In genomic region chr13:73383585-73383984, GRCm38 (mm10) we compare ENCODE assay signal across 9 mouse cellular contexts. TPM values are rescaled to one million over a fixed set of nuclear protein-coding genes. Genes with fewer than 3 reads are reported as not detected.
A peak's percentile ranks its signal among the peaks of the same experiment; 100 is the strongest.
DNase-seq lines count a peak whose midpoint lies in the region; TF ChIP-seq lines count a peak whose summit lies in the region.
"Had no signal": no experiment of that assay in that cellular context is flagged by ENCODE, and none has a peak within 500 bp of the region (broad histone marks: within the 10 kb centered on the region; RNA-seq: fewer than 3 reads in every experiment).

No protein-coding gene starts in this region.

- no peak overlapping the region for H3K4me3 ChIP-seq in lung, adult 2 months (replicated peaks; ENCODE audit: extremely low read depth, low read depth, low read length)
- H3K4me3 ChIP-seq: erythroblast, embryonic 14.5 days had no signal

- TF ChIP-seq POLR2A in lung, adult 2 months (IDR thresholded peaks at IDR 0.05; ENCODE audit: borderline replicate concordance, extremely low read depth, low read depth, low read length) = no peak

- no peaks in the 10 kb centered on the region for H3K4me1 ChIP-seq in lung, adult 2 months (ENCODE audit: control insufficient read depth, insufficient read depth, low read length)

- TF ChIP-seq CTCF in lung, adult 2 months (IDR thresholded peaks at IDR 0.05; ENCODE audit: insufficient read depth, low read length) = 0 out of 2 replicates have a peak, but pooled peaks have one; percentile 18

- DNase-seq in adrenal gland, postnatal 10 days = peak; percentile 41
- DNase-seq in adrenal gland, adult 8-10 months = no peak
- DNase-seq in layer of hippocampus, adult 9-10 months (ENCODE audit: low spot score) = peak; percentile 18
- no peak for DNase-seq in layer of hippocampus, postnatal 36 days
- DNase-seq in ZHBTc4 (ENCODE audit: low read depth, low spot score) = peak; percentile 75
- peak; percentile 22 for DNase-seq in lung, adult 2 months
- no peak for DNase-seq in Muller cell, postnatal 12 days (ENCODE audit: inconsistent ontology term)
- no peak for DNase-seq in right cerebral cortex, postnatal 10 days (ENCODE audit: low spot score in 2 of 2)

- 65% methylated on average over 3 of the region's 3 CpGs for WGBS in lung, adult 2 months

RNA-seq across cellular contexts. Expression of gene Ndufs6, which starts 55.2 kb away (rescaled TPM):
- total RNA-seq in adrenal gland, postnatal 10 days (2021) = 100 to 1,000 TPM; 409 to 487 TPM
- 100 to 1,000 TPM; 147 to 232 (median 199) TPM for total RNA-seq in adrenal gland, adult 8-10 months (2022)
- total RNA-seq in layer of hippocampus, postnatal 36 days (2021) = 100 to 1,000 TPM; 170 to 174 TPM
- polyA plus RNA-seq in lung, adult 2 months (2012; rRNA removed) = 44.2 and 60.3 TPM in 2 replicates

RNA-seq across cellular contexts. Expression of gene Mrpl36, which starts 55.3 kb away (rescaled TPM):
- total RNA-seq in adrenal gland, postnatal 10 days (2021) = 10 to 100 TPM; 61.6 to 71.0 TPM
- total RNA-seq in adrenal gland, adult 8-10 months (2022) = 10 to 100 TPM; 58.8 to 75.6 (median 65.2) TPM
- total RNA-seq in layer of hippocampus, postnatal 36 days (2021) = 10 to 100 TPM; 35.2 to 42.5 TPM
- 79.2 and 81.6 TPM in 2 replicates for polyA plus RNA-seq in lung, adult 2 months (2012; rRNA removed)

Comparison
In these comparisons a context has a peak if more than half of its experiments do, and no peak if none do; other contexts are left out.
1. DNase-seq: peak in adrenal gland, postnatal 10 days (single experiment), layer of hippocampus, adult 9-10 months (single experiment), ZHBTc4 (single experiment) and lung, adult 2 months (single experiment); none in adrenal gland, adult 8-10 months (single experiment), layer of hippocampus, postnatal 36 days (0 of 2), Muller cell, postnatal 12 days (single experiment) and right cerebral cortex, postnatal 10 days (0 of 2).